Mouse (Mus musculus) adrenal gland, postnatal 25 days (tissue): ENCODE data around the gene Spdef. TPM values are rescaled to one million over a fixed set of nuclear protein-coding genes. Genes with fewer than 3 reads are reported as not detected.

ENCODE experiments used
- DNase-seq: peaks from one replicate; pipeline ENCODE4 v3.0.0; 2021; ENCODE audit warnings: mixed read lengths
- long read RNA-seq: library from polyadenylated mRNA; stranded (forward); transcript quantifications from one replicate; pipeline ENCODE4 v2.0.0, GENCODE M21; 2021
- total RNA-seq: library from RNA; stranded (reverse); gene quantifications from 2 replicates; pipeline ENCODE4 v1.2.3, GENCODE M21; 2021

Gene Spdef
- total RNA-seq: not detected in 2 replicates
- long read RNA-seq: 0 reads

DNA sequence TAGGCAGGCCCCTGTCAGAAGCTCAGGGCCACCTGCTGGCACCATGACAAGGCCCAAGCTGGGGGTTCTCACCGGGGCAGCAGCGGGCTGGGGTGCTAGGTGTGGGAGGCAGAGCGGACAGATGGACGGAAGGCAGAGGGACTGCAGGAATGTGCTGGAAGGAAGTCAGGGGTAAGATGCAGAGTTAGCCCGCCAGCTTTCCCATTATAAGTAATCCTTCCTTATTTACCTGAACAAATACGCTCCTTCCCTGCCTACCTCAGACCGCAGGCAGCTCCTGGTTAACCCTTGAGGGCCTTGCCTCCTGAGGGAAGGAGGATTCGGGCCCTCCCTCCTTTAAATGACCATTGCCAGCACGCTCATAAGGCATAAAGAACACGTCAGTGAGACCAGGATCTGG lies at the start of gene Spdef:
TSS of gene Spdef (minus strand) at position 186 of the 400 bp plus-strand sequence.
- no peak for DNase-seq

DNA sequence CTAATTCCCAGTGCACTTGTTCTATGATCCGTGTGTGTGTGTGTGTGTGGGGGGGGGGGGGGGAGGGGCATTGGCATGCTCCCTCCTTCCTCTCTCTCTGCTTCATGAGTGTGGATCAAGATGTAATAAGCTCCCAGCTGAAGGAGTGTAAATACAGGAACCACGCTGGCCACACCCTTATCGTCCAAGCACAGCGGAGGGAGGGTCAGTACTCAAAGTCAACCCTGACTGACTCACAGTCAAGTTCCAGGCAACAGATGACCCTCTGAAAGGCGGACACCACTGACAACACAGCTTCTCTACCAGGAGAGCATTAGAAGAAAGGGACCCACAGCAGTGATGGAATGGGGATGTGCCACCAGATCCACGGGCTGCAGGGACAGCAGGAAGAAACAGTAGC lies 49.1 kb upstream of the Spdef start:
- DNase-seq: no peak

DNA sequence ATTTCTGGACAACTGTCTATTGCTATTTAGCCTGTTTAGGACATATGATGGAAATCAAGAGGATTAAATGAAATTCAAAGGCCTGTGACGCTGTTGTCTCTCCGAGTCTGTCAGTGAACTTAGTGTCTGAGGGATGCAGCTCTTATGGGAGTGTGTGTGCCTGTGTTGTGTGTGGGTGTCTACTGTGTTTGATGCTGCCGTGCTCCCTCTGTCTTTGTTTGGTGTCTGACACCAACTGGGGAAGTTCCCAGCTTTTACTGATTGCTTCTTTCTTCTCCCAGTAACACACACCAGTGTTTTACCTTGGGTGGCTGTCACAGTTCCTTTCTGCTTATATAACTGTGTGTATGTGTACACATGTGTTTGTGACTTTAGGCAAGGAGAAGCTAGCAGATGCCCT lies 45.4 kb upstream of the Spdef start:
- DNase-seq: no peak

DNA sequence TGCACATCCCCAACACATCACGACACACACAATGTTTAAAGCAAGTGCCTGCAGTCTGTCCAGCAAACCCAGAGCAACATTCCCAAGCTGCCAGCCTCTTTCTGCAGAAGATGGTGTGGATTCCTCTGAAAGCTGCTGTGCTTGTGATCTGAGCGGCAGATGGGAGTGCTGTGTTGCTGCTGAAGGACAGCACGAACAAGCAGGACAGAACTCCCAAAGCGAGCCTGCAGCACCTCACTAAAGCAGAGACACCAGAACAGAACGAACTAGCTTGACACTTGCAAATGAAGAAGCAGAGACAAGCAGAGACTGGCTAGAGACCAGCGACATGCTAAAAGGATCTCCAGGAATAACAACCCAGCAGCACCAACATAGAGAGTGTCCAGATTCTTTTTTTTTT lies 42.9 kb upstream of the Spdef start:
- DNase-seq: no peak

DNA sequence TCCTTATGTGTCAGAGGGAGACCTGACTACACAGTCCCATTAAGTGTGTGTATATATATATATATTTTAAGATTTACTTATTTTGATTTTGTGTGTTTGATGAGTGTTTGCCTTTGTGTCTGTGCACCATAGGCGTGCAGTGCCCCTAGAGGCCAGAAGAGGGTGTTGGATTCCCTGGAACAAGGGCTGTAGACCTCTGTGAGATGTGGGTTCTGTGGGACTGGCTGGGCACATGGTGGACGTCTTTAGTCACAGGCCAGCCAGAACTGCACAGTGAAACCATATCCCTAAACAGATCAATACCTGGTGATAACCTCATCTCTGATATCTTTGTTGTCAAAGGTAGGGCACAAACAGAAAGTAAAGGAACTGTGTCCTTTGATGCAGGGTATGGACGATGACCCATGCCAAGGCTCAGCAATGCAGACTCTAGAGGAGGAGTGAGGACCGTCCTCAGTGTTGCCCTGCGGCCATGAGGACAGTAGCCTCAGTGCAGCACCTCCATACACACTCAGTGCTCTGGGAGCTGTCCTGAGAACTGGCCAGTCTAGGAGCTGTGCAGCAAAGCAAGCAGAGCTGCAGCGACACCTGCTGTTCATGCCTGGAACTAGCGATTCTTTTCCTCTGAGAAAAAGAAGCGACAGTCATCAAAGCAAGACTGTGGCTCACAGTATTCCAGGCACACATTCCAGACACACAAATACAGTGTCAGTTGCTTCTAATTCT lies 40.2 kb upstream of the Spdef start:
- peak; percentile 77 for DNase-seq

DNA sequence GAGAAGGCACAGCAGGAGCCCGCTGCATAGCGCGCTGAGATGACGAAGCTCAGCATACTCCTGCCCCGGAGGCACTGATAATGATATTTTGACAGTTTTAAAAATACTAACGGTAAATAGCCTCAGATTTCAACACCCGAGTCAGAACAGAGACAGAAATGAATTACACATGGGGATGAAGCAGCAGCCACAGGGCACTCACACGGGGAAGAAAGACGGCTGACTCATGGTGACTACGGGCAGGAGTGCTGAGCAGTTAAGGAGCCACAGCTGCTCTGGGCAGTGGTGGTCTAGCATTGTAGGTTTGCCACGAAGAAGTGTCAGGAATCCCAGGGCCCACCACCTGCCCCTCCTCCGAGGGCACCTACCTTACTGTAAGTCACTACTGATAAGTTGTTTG lies 38.8 kb upstream of the Spdef start:
- no peak for DNase-seq

DNA sequence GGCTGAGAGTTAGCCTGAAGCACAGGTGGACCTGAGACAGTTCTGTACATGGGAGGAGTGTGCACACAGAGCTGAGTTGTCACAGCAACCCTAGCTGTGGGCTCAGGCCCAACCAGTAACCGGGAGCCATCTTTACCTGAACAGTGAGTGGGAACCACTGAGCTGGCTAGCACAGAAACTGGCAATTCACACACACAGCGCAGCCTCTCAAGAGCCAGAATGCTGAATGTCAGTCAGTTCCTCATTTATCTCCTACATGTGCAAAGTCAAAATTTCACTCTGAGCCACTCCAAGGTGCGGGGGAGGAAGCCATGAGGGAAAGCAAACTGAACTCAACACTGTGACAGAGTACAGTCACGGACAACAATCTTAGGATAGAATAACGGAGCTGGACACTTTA lies 38.4 kb upstream of the Spdef start:
- DNase-seq: no peak

DNA sequence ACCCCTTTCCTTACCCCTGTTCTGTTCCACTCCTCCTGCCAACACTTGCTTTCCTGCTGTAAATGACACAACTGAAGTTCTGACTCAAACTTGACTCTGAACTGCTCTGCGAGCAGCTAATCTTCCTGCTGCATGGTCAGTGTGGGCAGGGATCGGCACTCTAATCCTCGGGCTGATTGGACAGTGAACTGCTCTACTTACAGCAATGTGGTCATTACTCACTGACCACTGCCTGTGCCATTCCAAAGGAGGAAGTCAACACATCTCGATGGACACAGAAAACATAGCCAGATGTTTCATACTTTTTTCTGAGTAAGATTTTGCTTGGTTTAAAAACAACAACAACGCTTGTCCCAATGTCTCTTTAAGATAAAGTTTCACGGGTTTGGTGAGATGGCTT lies 36.3 kb upstream of the Spdef start:
- no peak for DNase-seq

DNA sequence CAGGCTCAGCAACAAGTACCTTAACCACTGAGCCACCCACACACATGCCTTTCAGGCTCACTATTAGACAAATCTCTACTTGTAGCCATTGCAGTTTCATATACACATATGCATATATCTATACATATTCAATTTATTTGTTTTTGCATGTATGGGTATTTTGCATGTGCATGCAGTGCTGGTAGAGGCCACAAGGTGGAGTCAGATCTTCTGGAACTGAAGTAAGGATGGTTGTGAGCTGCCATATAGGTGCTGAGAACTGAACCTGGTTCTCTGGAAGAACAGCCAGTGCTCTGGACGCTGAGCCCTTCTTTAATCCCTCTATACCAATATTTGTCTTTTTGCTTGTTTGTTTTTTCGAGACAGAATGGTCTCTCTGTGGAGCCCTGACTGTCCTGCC lies 35.7 kb upstream of the Spdef start:
- DNase-seq: no peak

DNA sequence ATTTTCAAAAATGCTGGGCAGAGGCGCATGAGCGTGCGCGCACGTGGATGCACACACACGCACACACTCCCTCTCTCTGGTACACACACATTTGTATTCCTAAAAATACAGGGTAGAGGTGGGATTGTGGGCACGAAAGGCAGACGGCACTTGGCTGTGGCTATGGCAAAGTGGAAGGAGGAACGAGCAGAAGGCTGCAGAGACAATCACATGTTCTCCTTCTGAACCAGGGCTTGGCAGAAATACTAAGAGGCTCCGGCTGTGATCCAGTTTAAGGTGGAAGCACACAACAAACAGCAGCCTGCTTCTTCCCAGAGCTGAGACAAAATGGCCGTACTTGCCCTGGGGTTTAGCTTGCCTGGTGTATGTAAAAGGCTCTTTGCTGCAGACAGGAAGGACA lies 34.1 kb upstream of the Spdef start:
- no peak for DNase-seq

DNA sequence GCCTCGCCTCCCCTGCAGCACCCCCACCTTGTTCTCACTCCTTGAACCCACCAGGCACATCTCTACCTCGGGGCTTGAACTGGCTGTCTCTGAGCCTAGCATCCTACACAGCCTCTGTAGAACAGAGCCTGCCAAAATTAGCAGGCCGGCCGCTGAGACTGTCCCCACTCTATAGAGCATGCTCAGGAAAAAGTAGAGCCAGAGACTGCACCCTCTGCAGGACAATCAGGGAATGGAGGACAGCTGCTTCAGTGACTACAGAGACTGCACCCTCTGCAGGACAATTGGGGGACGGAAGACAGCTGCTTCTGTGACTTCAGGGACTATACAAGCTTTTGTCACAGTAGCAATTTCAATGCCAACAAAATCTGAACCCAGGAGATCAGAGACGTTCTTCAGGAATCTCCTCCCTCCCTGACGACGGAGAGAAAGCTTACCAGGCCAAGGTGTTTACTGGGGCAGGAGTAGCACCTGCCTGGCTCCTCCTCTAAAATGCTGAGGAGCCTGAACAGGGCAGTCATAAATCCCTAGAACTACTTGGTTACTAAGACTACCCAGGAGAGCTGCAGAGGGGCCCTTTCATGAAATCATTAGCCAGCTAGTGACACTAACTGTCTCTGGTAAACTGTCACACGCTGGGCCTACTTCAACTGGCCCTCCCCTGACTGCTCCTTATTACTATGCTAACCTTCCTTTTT lies 33.0 kb upstream of the Spdef start:
- DNase-seq: peak; percentile 57

DNA sequence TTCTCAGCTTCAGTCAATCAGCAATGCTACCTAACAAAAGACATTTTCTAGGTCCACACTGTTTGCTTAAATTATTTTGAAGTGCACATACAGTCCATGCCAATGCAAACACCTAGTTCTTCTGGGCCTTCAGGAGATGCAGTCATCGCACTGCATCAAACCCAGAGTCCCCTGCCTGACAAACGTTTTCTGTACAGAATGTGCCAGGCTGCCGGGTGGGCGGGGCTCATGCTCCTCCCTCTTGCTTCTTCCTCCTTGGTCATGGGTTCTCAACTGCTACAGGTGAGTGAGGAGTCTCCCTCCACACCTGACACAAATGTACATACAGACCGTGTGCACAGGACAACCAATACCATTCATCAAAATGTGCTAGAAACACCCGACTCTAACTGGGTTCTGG lies 31.4 kb upstream of the Spdef start:
- no peak for DNase-seq

DNA sequence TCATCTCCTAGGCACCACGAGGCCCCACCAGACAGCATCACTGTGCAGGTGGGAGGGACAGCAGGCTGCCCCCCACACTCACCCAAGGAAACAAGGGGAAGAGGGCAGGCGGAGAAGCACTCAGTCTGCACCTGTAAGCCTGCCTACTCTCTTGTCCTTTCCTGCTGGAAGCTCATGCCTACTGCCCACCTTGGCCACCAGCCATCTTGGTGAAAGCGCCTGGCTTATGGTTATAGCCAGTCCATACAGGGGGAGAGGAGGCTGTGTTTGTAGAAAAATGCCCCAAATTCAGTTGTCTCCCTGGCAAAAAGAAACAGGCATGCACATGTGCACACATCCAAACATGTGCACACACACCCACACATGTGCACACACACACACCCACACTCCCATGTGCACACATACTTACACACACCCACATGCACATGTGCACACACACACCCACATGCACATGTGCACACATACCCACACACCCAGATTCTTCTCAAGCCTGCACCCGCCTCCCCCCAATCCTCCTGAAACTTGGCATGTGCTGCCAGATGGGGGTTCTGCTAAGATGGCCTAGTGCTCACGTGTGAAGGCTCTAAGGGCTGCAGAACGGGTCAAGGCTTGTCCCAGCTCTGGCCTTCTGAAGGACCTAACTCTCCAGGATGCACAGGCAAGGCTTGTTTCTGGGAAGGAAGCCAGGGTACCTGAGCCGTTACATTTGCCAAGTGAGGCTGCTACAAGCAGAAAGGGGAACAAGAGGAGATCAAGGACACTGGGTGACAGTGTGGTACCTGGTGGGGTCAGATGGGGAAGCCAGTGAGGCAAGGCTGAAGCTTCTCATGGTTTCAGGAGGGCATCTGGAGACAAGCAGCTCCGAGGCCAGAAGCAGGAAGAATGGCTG lies 22.8 kb upstream of the Spdef start:
- no peak for DNase-seq

DNA sequence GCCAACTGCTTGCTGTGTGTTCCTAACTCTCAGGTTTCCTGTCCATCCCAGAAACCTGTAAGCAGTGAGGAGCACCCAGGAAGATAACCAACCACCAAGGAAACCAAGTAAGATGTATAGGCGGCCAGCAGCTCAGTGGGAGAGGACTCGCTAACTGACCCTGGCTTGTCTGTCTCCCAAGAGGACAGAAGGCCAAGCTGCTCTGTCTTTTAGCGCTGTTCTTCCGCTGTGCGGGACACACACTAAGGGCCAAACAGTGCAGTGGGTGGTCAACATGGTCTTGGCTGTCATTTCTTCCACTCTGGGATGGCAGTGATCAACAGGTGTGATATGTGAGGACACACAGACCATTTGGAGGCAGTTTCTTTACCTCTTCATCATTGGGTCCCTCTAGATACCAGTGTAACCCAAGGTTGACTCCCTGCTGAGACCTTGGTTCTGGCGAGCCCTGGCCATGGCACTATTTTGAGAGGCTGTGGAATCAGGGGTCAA lies 21.7 kb upstream of the Spdef start:
- DNase-seq: no peak

DNA sequence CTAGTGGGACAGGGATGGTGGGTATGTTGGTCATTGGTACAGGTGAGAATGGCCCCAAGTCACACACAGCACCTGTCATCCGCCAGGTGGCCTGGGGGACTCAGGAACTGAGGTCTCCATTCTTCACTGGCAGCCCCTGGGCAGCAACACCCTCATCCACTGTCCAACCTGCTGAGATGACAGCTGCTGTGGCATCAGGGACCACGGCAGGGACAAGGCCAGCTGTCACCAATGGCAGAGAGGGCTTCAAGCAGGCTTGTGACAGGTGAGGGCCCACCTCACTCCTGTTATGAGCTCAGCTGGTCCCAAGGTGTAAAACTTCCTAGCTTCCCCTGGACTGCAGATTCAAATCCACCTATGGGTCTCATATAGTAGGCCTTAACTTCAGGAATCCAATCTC lies 19.4 kb upstream of the Spdef start:
- no peak for DNase-seq

DNA sequence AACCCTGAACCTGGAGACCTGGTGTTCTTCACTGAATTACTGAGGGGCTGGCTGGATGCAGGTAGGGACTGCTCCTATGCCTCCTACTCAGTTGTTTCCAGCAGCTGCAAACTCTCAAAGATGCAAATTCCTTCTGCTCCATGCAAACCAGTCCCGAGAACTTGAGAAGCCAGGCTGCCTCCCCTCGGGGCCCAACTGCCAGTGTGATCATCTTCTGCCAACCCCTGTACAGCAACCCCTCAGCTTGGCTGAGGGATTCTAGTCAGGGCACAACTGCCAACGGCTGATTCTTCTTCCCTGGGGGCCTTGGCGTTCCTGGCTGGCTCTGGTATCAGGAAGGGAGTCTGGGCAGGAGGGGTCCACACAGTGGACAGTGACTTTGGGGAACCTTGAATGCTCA lies 17.7 kb upstream of the Spdef start:
- DNase-seq: no peak

DNA sequence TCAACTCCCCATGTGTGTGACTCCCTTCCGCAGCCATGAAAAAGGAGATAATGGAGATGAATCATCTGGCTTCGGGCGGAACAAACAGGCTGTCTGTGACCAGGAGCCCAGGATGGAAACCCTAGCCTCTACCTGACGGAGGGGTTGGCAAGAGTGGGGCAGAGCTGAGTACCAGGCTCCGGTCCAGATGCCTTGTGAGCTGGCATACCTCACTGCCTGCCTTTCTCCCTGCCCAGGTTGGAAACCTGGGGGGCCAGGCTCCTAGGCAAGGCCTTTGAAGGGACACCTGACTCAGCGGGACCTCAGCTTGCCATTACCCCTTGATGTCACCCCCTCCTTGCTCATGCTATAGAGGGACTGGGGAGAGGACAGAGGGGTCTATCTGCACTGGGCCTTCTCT lies 12.2 kb upstream of the Spdef start:
- no peak for DNase-seq

DNA sequence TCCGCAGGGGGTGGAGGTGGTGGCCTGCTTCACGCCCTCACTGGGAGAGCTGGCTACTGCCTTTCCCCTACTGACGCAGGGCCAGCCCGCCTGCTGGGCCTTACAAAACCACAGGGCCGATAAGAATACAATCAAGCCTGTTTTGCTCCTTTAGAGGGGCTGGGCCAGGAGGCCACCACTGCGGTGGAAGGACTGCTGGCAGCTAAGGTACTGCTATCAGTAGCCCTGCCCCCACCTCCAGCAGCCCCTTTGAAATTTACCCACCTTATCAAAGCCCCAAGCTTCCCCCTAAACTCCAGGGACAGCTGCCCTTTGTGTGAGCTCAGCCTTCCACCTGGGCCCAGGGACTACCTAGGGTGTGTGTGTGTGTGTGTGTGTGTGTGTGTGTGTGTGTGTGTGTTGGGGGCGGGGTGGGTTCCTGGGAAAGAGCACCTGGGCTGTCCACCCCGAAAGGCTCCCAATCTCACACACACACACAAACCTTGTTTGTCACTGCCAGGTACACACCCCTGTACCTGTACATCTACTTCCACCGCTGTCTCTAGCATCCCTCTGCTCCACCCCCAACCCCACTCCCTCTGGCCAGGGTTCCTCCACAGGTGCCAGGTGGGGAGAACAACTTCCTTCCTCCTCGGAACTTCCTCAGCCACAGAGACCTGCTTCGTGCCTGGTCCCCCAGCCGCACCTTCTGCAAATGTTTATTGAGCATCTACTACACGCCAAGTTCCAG lies 5.8 kb upstream of the Spdef start:
- DNase-seq: no peak

DNA sequence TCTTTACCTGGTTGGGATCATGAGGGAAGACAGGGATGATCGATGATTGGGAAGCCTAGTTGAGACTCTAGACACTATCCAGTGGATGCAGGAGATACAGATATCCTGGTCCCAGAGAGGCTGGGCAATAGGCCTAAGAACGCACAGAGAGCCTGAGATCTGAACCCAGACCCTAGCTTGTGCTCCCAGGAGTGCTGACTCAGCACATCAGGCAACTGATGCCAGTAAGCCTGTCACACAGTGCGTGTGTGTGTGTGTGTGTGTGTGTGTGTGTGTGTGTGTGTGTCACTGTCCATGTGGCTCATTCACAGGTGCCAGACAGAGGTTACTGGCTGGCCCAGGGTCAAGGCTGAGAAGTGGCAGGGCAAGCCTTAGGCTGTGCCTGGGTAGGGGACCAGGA lies 3.9 kb upstream of the Spdef start:
- no peak for DNase-seq

DNA sequence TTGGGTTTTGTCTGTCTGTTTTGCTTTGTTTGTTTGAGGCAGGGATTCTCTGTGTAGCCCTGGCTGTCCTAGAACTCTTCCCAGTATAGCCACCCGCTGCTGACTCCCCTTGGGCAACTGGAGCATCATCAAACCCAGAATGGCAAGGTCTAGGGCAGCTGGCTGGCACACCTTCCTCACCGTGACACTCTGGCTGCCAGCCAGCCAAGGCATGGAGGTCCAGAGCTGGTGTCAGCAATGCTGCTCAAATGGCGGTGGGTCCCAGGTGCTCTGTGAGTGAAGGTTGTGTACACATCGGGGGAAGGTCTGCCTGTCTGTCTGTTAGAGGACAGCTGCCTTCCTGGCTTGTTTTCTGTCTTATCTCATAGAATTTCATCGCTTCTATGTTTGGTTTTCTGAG lies 3.4 kb upstream of the Spdef start:
- DNase-seq: no peak

DNA sequence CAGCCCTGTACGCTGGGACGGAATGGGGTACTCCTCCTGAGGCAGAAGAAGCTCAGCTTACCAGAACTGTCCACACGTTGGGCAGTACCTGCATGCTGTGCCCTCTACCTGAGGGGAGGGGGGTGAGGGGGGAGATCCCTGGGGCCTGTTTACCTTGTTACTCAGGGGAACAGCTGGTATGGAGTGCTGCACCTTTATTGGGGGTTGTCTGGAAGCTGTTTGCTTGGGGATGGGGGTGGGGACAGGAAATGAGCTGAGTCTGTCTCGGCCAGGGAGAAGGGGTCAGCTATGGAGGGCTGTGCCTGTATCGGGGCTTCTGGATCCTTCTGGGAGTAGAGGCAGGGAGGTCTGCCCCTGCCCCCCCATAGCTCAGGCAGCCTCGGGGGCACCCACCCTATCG lies 2.2 kb downstream of the Spdef start:
- DNase-seq: no peak

DNA sequence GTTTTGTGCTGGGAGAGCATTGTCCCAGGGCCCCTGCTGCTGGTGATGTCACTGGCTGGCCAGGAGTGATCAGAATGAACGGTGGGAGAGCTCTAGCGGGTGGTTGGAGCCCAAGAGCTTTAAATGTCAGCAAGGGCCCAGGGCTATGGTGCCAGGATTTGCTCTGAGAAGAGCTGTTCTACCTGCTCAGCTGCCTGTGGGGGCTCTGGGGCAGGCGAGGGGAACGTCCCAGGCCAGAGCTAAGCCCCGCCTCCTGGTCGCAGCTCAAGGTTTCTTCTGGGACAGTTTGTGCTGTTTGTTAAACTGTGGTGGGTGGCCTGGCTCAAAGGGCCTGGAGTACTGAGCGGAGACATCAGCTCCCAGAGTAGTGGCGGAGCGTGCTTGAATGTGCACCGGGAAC lies 3.3 kb downstream of the Spdef start:
- no peak for DNase-seq
